Mouse (Mus musculus): ENCODE data around the gene Camta2.

DNA sequence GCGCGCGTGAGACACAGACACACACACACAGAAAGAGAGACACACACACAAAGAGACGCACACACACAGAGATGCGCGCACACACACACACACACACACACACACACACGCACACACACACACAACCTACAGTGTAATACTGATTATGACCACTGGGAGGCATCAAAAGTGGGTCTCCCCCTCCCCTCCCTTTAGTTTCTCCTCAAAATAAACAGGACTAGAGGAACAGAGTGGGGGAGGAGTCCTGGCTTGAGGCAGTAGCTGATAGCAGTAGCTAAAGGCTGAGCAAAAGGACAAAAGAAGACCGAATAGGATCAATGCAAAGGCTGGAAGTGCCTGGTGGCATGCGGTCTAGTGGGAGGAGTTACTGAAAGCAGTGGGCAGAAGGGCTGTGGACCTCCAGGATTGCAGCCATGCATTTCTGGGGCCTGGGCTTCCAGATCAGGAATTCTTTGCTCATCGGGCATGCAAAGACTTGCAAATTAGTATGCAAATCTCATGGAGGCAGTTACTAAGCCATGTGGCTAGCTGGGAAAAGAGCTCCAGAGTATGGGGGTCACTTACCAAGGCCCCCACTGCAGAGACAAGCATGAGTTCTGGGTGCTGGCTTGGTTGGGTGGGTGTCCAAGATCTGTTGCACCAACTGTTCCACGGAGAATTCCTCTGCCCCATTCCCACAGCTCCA lies 5.9 kb downstream of the Camta2 start:
- TF ChIP-seq CTCF (IDR thresholded peaks at IDR 0.05; ENCODE audit: low read depth) (peak; percentile 87), EP300 (optimal IDR thresholded peaks at IDR 0.05) (no peak)
